Mouse (Mus musculus): ENCODE results near the gene Tmem132d.

Gene Tmem132d

DNA sequence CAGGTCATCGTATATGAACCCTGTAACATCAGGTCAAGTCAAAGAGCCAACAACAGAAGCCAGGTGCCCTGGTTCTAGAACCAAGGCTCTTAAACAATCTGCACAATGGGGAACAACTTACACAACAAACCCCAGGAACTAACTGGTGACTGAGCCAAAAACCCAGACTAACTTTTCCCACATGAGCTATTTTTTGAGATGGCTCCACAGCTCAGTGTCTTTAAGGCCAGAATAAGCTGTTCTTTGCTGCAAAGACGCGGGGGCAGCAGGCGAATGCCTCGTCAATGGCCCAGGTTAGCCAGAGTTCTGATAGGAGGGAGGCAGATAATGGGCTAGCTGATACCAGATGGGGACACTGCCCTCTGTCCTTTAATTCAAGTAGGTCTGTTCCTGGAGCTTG lies 221.8 kb downstream of the Tmem132d start:
- no peak for DNase-seq (ENCODE audit: low read depth, low spot score)

DNA sequence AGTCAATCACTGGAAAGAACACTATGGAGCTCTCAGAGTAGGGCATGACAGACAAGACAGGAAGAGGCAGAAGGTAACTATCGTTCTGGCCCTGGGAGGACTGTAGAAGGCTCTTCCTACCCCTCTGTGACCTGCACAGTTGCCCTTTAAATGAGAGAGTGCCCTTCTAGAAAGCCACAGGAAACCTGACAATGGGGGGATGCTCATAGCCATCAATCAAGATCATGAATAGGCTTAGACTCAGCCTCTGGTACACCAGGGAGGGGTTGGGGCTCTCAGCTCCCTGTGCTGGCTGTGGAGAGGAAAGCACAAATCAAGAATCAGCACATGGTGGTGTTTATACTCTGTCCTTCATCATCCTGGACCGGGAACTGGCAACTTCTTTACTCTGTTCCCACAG lies 227.2 kb downstream of the Tmem132d start:
- no peak for DNase-seq (ENCODE audit: low read depth, low spot score)

DNA sequence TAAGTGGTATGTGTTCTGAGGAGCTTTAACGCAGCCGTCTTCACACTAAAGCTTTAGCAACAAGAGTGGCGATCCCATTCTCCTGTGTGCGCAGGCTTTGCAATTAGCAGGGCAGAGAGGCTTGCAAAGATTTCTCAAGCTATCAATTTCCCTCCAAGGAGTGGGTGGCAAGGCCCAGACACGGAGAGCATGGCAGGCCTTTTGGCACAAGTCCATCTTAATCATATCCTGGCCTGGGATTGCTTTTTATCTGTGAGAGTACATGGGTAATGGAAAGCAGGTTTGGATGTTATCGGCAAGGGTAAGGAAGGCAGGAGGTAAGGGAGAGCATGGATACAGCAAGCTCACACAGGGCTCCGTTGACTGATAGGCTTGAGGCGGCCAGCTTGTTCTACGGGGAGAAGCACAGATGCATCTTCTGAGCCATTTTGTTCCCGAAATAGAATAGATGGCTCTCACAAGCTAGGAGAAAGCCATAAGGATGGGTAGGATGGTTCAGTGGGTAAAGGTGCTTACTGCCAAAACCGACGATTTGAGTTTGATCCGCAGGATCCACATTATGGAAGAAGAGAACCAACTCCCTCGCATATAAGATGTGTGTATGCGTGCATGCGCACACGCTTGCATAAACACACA lies 228.1 kb downstream of the Tmem132d start:
- DNase-seq (ENCODE audit: low read depth, low spot score): no peak

GRCm38 (mm10) chr5:128203879-128204581 lies 228.8 kb downstream of the Tmem132d start:
- no peak for DNase-seq (ENCODE audit: low read depth, low spot score)

DNA sequence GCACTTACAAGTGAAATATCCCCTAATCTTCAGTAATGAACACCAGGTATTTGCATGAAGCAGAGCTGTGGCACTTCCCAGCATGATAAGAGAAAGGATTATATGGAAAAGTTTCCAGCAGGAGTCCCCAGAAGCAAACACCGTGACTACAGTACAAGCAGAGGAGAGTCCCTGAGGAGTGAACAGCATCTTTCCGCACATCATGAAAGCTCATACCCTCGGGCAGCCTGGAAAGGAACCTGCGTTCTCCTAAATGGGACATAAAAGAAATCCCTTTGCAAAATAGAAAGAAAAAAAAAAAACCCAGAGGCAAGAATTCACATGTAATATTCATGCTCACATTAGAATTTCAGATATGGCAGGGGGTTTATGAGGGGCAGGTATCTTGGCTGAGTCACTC lies 238.8 kb downstream of the Tmem132d start:
- DNase-seq (ENCODE audit: low read depth, low spot score): no peak

- no peak for DNase-seq (ENCODE audit: low read depth, low spot score)
Observed at GRCm38 (mm10) chr5:128192485-128193055, 240.3 kb downstream of the Tmem132d start.

GRCm38 (mm10) chr5:128191710-128192109 lies 241.2 kb downstream of the Tmem132d start:
- no peak for DNase-seq (ENCODE audit: low read depth, low spot score)

DNA sequence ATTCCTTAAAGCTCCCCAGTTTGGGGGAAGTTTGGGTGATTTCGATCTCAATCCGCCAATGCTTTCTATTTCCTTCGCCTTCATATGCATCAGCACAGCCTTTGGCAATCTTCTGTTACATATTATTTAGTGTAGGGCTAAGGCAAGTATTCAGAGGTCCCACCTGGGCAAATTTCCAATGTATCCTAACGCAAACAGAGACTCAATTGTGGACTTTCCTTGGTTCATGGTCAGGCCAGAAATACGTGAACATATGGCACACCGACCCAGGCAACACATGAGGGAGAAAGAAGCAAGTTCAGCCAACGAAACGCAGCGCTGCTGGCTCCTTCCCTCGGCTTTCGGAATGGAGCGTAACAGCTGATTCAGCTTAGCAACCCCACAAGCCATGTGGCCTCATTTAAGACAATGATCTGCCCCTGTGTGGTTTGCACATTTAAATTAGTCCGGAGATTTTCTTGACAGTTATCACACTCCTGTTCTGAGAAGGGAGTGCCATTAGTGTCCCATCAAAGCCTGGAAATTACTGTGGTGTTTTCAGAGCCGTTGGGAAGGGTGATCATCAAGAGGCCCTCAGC lies 242.5 kb downstream of the Tmem132d start:
- no peak for DNase-seq (ENCODE audit: low read depth, low spot score)

- DNase-seq (ENCODE audit: low read depth, low spot score): no peak
Observed at GRCm38 (mm10) chr5:128176234-128176633, 256.6 kb downstream of the Tmem132d start.

GRCm38 (mm10) chr5:128158901-128159675 lies 273.8 kb downstream of the Tmem132d start:
- no peak for DNase-seq (ENCODE audit: low read depth, low spot score)

DNA sequence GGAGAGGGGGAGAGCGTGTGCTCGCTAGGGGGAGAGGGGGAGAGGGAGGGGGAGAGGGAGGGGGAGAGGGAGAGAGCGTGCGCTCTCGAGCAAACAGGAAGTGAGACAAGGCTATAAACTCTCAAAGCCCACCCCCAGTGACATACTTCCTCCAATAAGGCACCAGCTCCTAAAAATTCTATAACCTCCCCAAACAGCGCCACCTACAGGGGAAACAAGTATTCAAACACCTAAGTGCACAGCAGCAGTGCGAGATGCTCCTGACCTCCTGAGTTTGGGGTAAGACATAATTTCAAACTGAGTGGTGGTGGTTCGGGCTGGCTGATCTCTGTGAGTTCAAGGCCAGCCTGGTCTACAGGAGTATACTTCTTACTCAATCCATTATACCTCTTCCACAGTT lies 281.4 kb downstream of the Tmem132d start:
- DNase-seq (ENCODE audit: low read depth, low spot score): no peak

- DNase-seq (ENCODE audit: low read depth, low spot score): no peak
Observed at GRCm38 (mm10) chr5:128146901-128147645, 285.8 kb downstream of the Tmem132d start.

GRCm38 (mm10) chr5:128144799-128145198 lies 288.1 kb downstream of the Tmem132d start:
- DNase-seq (ENCODE audit: low read depth, low spot score): no peak

GRCm38 (mm10) chr5:128136818-128137217 lies 296.1 kb downstream of the Tmem132d start:
- DNase-seq (ENCODE audit: low read depth, low spot score): no peak

DNA sequence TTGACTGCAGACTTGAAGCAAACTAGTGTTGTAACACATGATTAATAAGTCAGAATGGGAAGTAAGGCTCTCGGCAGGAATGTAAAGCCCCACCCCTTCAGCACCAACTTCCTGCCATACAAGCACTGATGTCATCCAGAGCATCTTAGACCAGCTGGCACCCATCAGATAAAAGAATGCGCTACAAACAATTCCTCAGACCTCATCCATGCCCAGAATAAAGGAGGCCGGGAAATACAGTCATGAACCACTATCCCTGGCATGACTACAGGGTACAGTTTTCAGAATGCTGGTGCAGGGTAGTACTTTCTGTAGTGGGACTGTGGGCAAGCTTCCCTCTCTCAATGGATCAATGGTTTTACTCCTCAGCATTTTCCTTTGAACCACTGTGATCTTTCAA lies 310.2 kb downstream of the Tmem132d start:
- DNase-seq (ENCODE audit: low read depth, low spot score): no peak

- DNase-seq (ENCODE audit: low read depth, low spot score): no peak
Observed at GRCm38 (mm10) chr5:128119171-128119570, 313.7 kb downstream of the Tmem132d start.

DNA sequence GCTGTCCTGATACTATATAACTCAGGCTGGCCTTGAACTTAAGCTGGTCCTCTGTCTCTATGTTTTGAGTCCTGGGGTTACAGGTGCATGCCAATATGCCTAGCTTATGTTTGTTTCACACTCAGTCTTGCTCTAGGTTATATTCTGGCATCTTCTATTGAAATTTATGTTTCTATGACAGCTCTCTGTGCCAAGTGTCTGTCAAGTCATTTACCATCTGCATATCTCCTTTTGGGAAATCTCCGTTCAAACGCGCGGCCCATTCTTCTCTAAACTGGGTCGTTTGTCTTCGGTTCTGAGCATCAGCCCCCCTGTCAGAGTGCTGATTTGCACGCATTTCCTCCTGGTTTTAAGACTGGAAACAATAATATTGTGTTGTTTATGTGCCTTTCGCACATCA lies 319.8 kb downstream of the Tmem132d start:
- DNase-seq (ENCODE audit: low read depth, low spot score): no peak

- DNase-seq (ENCODE audit: low read depth, low spot score): no peak
Observed at GRCm38 (mm10) chr5:128112518-128112917, 320.4 kb downstream of the Tmem132d start.

DNA sequence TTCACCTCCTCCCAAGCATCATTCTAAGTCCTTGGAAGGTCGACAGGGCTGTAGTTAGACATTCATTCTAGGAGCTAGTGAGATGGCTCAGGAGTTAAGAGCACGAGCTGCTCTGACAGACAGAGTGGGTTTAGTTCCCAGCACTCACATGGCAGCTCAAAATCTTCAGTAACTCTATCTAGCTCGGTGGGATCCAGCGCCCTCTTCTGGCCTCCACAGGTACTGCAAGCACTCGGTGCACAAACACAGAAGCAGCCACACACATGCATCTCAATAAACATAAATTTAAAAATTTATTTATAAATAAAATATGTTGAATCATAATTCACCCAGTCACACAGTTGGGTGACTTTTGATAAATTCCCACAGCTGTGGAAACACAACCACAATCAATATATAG lies 321.2 kb downstream of the Tmem132d start:
- DNase-seq (ENCODE audit: low read depth, low spot score): no peak

DNA sequence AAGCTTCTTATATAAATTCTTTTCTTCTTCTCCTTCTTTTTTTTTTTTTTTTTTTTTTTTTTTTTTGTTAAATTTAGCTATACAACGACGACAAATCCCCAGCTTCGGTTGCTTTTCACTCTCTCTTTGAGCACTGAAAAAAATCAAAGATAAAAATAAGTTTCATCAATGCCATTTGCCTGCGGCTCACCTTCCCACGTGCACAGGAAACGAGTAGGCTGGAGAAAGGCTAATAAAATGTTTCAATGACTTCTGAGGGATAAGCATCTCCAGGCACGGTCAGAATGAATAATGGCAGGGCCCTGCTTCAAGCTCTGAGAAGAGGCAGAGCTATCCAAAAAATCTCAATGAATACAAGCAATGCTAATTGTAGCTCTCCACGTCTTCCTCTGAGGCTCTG lies 330.3 kb downstream of the Tmem132d start:
- DNase-seq (ENCODE audit: low read depth, low spot score): no peak

- DNase-seq (ENCODE audit: low read depth, low spot score): no peak
Observed at GRCm38 (mm10) chr5:128100331-128100730, 332.5 kb downstream of the Tmem132d start.

All from embryo, embryonic 11.5 days (tissue).